In genomic region chr5:100428734-100429343, GRCm38 (mm10) we compare ENCODE assay signal across 8 mouse cellular contexts. TPM values are rescaled to one million over a fixed set of nuclear protein-coding genes. Genes with fewer than 3 reads are reported as not detected.
DNase-seq lines count a peak whose midpoint lies in the region; ATAC-seq and TF ChIP-seq lines count a peak whose summit lies in the region.

No protein-coding gene starts in this region.

- peak; percentile 67 for DNase-seq in embryo, embryonic 10 days (ENCODE audit: low spot score)
- no peak for DNase-seq in embryo, embryonic 11 days
- DNase-seq in thymus, adult 2 months: no peak
- no peak for DNase-seq in thymus, postnatal 36 days
- DNase-seq in limb, embryonic 14.5 days (ENCODE audit: low spot score): peak; percentile 51
- DNase-seq in left cerebral cortex, postnatal 10 days (ENCODE audit: extremely low spot score in 1 of 2, low spot score in 2 of 2): no peak
- no peak for DNase-seq in right cerebral cortex, adult 18-20 months

- H3K4me3 ChIP-seq in thymus, adult 2 months (ENCODE audit: control insufficient read depth, insufficient read depth, low read length): peak overlapping the region; percentile 90
- H3K4me3 ChIP-seq in limb, embryonic 14.5 days (replicated peaks; ENCODE audit: low read length): peak overlapping the region; percentile 75
- H3K4me3 ChIP-seq in stomach, embryonic 14.5 days (ENCODE audit: low read depth, low read length): peak overlapping the region; percentile 53

- H3K4me1 ChIP-seq in thymus, adult 2 months (replicated peaks; ENCODE audit: control insufficient read depth, insufficient read depth, low read length): peaks cover 15% of the 10 kb centered on the region
- H3K4me1 ChIP-seq in limb, embryonic 14.5 days (ENCODE audit: control insufficient read depth, insufficient read depth, low read length): peaks cover 24% of the 10 kb centered on the region
- peaks cover 26% of the 10 kb centered on the region; the same call in 1 of the 2 replicates for H3K4me1 ChIP-seq in stomach, embryonic 14.5 days (ENCODE audit: control insufficient read depth, insufficient read depth, low read length)

- H3K4me2 ChIP-seq in limb, embryonic 14.5 days (replicated peaks; ENCODE audit: low read depth, low read length, severe bottlenecking): peak overlapping the region; percentile 66
- H3K4me2 ChIP-seq in stomach, embryonic 14.5 days (replicated peaks; ENCODE audit: low read depth, low read length): peak overlapping the region; percentile 97

- 0 out of 2 replicates have a peak, but pooled peaks have one; percentile 4 for TF ChIP-seq CTCF in thymus, adult 2 months (IDR thresholded peaks at IDR 0.05; ENCODE audit: borderline replicate concordance, control insufficient read depth, extremely low read depth, insufficient read depth, low read length, poor library complexity)

- H3K27me3 ChIP-seq in thymus, adult 2 months (ENCODE audit: control insufficient read depth, insufficient read depth, low read length): no peaks in the 10 kb centered on the region
- no peaks in the 10 kb centered on the region for H3K27me3 ChIP-seq in limb, embryonic 14.5 days (ENCODE audit: control insufficient read depth, insufficient read depth, low read length)
- no peaks in the 10 kb centered on the region for H3K27me3 ChIP-seq in stomach, embryonic 14.5 days (ENCODE audit: control insufficient read depth, insufficient read depth, low read length)

- no peak; the same call in 1 of the 2 replicates for ATAC-seq in limb, embryonic 14.5 days (ENCODE audit: low FRiP score, low read depth)
- peak; percentile 23; the same call in 1 of the 2 replicates for ATAC-seq in stomach, embryonic 14.5 days (ENCODE audit: insufficient number of reproducible peaks, insufficient read depth, low FRiP score, low read depth)

- TF ChIP-seq POLR2A in thymus, adult 2 months (IDR thresholded peaks at IDR 0.05; ENCODE audit: control insufficient read depth, extremely low read depth, insufficient read depth, low read length, poor library complexity): no peak
- no peak for TF ChIP-seq POLR2A in limb, embryonic 14.5 days (IDR thresholded peaks at IDR 0.05; ENCODE audit: borderline replicate concordance, extremely low read depth, insufficient read depth, insufficient read length)

- peak overlapping the region; percentile 0; the same call in 1 of the 2 replicates for H3K27ac ChIP-seq in thymus, adult 2 months (ENCODE audit: control insufficient read depth, insufficient read depth, low read length)
- H3K27ac ChIP-seq in limb, embryonic 14.5 days (replicated peaks; ENCODE audit: low read depth, low read length): peak overlapping the region; percentile 85
- peak overlapping the region; percentile 84 for H3K27ac ChIP-seq in stomach, embryonic 14.5 days (ENCODE audit: low read length)

- peaks cover 6% of the 10 kb centered on the region; the same call in 1 of the 2 replicates for H3K36me3 ChIP-seq in thymus, adult 2 months (ENCODE audit: control insufficient read depth, insufficient read depth, low read length)
- H3K36me3 ChIP-seq in limb, embryonic 14.5 days (ENCODE audit: control insufficient read depth, insufficient read depth, low read length): peaks cover 38% of the 10 kb centered on the region
- H3K36me3 ChIP-seq in stomach, embryonic 14.5 days (ENCODE audit: control insufficient read depth, insufficient read depth, low read length): peaks cover 28% of the 10 kb centered on the region

- under 1% methylated on average over 20 of the region's 20 CpGs for WGBS in thymus, adult 2 months
- under 1% methylated on average over 20 of the region's 20 CpGs for WGBS in limb, embryonic 14.5 days
- 0% methylated on average over 20 of the region's 20 CpGs for WGBS in stomach, embryonic 14.5 days

- peak overlapping the region; percentile 87 for H3K9ac ChIP-seq in limb, embryonic 14.5 days (ENCODE audit: low read depth, low read length, severe bottlenecking)
- peak overlapping the region; percentile 63 for H3K9ac ChIP-seq in stomach, embryonic 14.5 days (replicated peaks; ENCODE audit: low read depth, low read length)

- H3K9me3 ChIP-seq in limb, embryonic 14.5 days (ENCODE audit: control insufficient read depth, low read length): no peaks in the 10 kb centered on the region
- H3K9me3 ChIP-seq in stomach, embryonic 14.5 days (ENCODE audit: control insufficient read depth, low read depth, low read length): no peaks in the 10 kb centered on the region

- intact Hi-C loops in left cerebral cortex, postnatal 10 days (cut with DNase I): no loop called here

RNA-seq across cellular contexts. Expression of gene Sec31a, which starts 12.8 kb away (rescaled TPM):
- polyA plus RNA-seq in thymus, adult 2 months (2012; rRNA removed): 222 and 264 TPM in 2 replicates
- polyA plus RNA-seq in limb, embryonic 14.5 days (2012; rRNA removed): 320 and 450 TPM in 2 replicates
- polyA plus RNA-seq in limb, embryonic 14.5 days (2014; fragmentation: Nextera tagmentation; extraction: Ambion mirVana): 262 and 268 TPM in 2 replicates
- polyA plus RNA-seq in stomach, embryonic 14.5 days (2014; fragmentation: Nextera tagmentation; extraction: Ambion mirVana): 183 and 186 TPM in 2 replicates
- 10 to 100 TPM; 97.3 to 97.6 TPM for total RNA-seq in left cerebral cortex, postnatal 10 days (2021)

Comparison
In these comparisons a context has a peak if more than half of its experiments do, and no peak if none do; other contexts are left out.
1. DNase-seq: peak in embryo, embryonic 10 days (single experiment) and limb, embryonic 14.5 days (single experiment); none in embryo, embryonic 11 days (single experiment), thymus, adult 2 months (single experiment), thymus, postnatal 36 days (0 of 2), left cerebral cortex, postnatal 10 days (0 of 2) and right cerebral cortex, adult 18-20 months (single experiment).
2. H3K27ac ChIP-seq: peak in every context shown above with its lines; median percentile 85 in limb, embryonic 14.5 days; 84 in stomach, embryonic 14.5 days; 0 in thymus, adult 2 months.
3. Peak in every context shown above with its lines, with median percentiles within 50 percentile points of each other: H3K4me3 ChIP-seq.